Mouse (Mus musculus): ENCODE measurements around the gene Tspan17.

DNA sequence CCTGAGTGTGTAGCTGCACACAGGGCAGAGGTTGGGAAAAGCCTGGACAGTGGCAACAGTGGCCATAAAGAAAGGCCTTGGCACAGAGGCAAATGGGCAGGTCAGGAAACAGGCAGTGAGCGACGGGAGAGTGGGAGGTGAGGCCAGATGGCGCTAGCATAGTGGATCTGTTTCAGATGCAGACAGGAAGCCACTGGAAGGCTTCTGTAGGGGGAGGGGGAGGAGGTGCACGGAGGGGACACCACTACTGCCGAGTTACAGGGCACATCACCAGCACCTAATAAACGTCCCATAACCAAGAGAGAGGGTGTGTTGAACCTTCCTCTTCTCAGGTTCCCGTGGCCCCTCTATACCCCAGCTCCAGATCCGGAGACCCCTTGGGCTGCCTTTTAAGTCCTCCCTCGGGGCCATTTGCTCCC is 48.3 kb downstream of the Tspan17 start:
- no peak for TF ChIP-seq CTCF (IDR thresholded peaks at IDR 0.05; ENCODE audit: insufficient read depth, low read depth, low read length)
- TF ChIP-seq POLR2A (IDR thresholded peaks at IDR 0.05; ENCODE audit: insufficient read depth, low read depth, low read length), result no peak
